Mouse (Mus musculus) lung, embryonic 15.5 days (tissue): ENCODE results near the gene Gna11. TPM values are rescaled to one million over a fixed set of nuclear protein-coding genes. Genes with fewer than 3 reads are reported as not detected.

ENCODE experiments used
- ATAC-seq: fragments of 200-750 bp; cut with Nextera tagmentation; 2 replicates; pipeline ENCODE4 v1.8.0; 2017; ENCODE audit warnings: moderate number of reproducible peaks, borderline replicate concordance; ENCODE audit not compliant: low FRiP score, low TSS enrichment; ENCODE audit errors: extremely low read depth
- H3K27ac ChIP-seq: fragments of 300-500 bp; sonication (generic); 2 replicates; pipeline ENCODE4 v1.5.1; 2015; ENCODE audit warnings: moderate library complexity, mild to moderate bottlenecking, inconsistent platforms
- H3K27me3 ChIP-seq: fragments of 300-500 bp; sonication (generic); 2 replicates; pipeline ENCODE4 v1.6.1; 2015; ENCODE audit warnings: inconsistent platforms
- H3K36me3 ChIP-seq: fragments of 300-500 bp; sonication (generic); 2 replicates; pipeline ENCODE4 v1.6.1; 2015; ENCODE audit warnings: inconsistent platforms
- H3K4me1 ChIP-seq: fragments of 300-500 bp; sonication (generic); 2 replicates; pipeline ENCODE4 v1.6.1; 2015; ENCODE audit warnings: inconsistent platforms
- H3K4me2 ChIP-seq: fragments of 300-500 bp; sonication (generic); 2 replicates; pipeline ENCODE4 v1.6.1; 2015; ENCODE audit warnings: inconsistent platforms, mild to moderate bottlenecking, moderate library complexity
- H3K4me3 ChIP-seq: fragments of 300-500 bp; sonication (generic); 2 replicates; pipeline ENCODE4 v1.5.1; 2015; ENCODE audit warnings: mild to moderate bottlenecking, inconsistent platforms
- H3K9ac ChIP-seq: fragments of 300-500 bp; sonication (generic); 2 replicates; pipeline ENCODE4 v1.6.1; 2015; ENCODE audit warnings: inconsistent platforms
- H3K9me3 ChIP-seq: fragments of 300-500 bp; sonication (generic); 2 replicates; pipeline ENCODE4 v1.6.1; 2016; ENCODE audit warnings: inconsistent platforms
- WGBS: fragments of 180-500 bp; shearing (Covaris S2); methylation state at CpG from one replicate; pipeline ENCODE4 v1.1.7; 2015; 5-methylcytosine and 5-hydroxymethylcytosine counted together
- polyA plus RNA-seq: library from polyadenylated mRNA; unstranded; fragments of >200 nt; fragmentation: Nextera tagmentation; extraction: Ambion mirVana; gene quantifications from 2 replicates; pipeline ENCODE4 v1.2.1, GENCODE M21; 2015

Gene Gna11
- polyA plus RNA-seq, 1 experiment from 2014 or later = 74.2 TPM

DNA sequence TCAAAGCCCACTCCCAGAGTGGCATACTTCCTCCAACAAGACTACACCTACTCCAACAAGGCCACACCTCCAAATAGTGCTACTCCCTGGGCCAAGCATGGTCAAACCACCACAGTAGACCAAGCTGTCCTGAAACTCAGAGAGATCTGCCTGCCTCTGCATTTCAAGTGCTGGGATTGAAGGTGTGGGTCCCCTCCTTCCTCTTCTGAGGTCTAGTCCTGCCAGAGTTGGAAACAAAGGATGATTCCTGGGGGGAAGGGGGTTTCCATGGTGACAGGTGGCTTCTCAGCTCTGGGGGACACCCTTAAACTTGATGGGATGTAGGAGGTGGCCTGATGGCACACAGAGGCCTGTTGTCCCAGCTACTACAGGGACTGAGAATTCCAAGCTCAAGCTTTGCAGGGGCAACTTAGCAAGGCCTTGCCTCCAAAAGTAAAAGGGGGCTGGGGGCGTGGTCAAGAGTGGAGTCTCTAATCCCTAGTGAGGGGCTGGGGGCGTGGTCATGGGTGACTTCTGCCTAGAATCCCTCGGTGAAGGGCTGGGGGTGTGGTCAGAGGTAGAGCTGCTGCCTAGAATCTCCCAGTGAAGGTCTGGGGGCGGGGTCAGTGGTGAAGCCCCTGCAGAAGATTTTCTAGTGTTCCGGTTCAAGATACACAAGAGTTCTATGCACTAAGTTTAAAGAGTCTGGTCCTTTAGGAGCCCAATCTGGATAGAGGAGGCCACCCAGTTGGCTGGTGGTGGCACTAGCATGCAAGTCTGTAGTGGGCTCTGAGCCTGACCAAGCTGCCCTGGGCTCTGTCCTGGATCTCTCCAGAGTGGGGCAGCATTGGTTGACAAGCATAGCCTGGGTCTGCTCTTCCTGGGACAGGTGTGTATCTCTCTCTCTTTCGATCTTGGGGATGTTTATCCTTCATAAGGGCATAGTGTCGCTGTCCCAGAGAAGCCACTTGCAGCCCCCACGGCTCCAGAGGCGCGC lies 29.4 kb upstream of the Gna11 start, which contains the start of gene Tle2:
Gene Tle2 (plus strand): TSS at position 481 of the 976 bp plus-strand sequence.
- 18% methylated on average over 10 of the region's 10 CpGs for WGBS
- H3K27ac ChIP-seq = peak within 1 kb of the TSS; percentile 96
- peak within 1 kb of the TSS; percentile 75 for H3K4me2 ChIP-seq
- ATAC-seq = no peak
- H3K9ac ChIP-seq = peak within 1 kb of the TSS; percentile 69
- peak within 1 kb of the TSS; percentile 60 for H3K4me3 ChIP-seq
- H3K4me1 ChIP-seq = peaks cover 65% of the 10 kb centered on the region
- no peaks in the 10 kb centered on the region for H3K27me3 ChIP-seq
- H3K36me3 ChIP-seq = no peaks in the 10 kb centered on the region
- H3K9me3 ChIP-seq = no peaks in the 10 kb centered on the region

DNA sequence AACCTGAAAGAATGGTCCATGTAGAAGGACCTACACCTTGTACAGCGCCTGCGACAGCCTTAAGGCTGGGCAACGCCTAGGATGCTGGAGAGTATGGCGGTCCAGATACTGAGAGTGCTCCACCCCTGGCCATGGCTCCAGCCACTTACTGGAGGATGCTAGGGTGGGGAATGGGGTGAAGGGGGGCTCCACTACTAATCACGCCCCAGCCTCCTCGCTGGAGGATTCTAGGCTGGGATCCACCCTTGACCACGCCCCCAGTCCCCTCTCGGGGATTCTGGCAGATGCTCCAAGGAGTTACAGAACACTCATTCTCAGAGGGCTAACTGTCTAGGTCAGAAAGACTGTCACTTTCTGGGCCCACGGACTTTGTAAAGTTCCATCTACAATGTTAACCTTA lies 28.0 kb upstream of the Gna11 start:
- Histone ChIP-seq H3K4me1 (peaks cover 78% of the 10 kb centered on the region), H3K27ac (peak overlapping the region; percentile 96), H3K9ac (no peak overlapping the region), H3K4me2 (peak overlapping the region; percentile 92), H3K27me3 (no peaks in the 10 kb centered on the region), H3K9me3 (no peaks in the 10 kb centered on the region), H3K36me3 (no peaks in the 10 kb centered on the region), H3K4me3 (no peak overlapping the region)
- 17% methylated on average over 9 of the region's 9 CpGs for WGBS
- ATAC-seq = no peak

DNA sequence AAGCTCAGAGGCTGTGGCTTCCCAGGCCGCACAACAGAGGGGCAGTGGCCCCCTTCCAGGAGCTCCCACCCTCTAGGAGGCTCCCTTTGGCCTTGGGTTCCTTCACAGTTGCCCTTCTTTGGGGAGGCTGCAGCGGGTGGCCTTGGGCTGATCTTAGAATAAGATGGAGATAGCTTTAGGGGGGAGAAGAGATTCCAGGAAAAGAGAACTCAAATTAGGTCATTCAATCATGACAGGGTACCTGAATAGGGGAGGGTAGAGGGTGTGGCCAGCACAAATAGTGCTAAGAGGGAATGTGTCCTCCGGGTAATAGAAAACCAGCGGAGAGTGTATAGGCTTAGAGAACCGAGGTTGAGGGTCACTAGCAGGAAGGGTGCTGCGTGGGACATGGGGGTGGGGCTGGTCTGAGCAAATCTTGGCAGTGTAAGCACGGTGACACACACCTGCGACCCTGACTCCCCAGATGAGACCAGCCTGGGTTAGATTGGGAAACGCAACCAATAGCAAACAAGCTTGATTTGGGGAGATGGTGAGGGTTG lies 27.2 kb upstream of the Gna11 start:
- peak overlapping the region; percentile 50 for H3K4me3 ChIP-seq
- peak overlapping the region; percentile 92 for H3K4me2 ChIP-seq
- no peaks in the 10 kb centered on the region for H3K9me3 ChIP-seq
- no peak for ATAC-seq
- 12% methylated on average over 9 of the region's 9 CpGs for WGBS
- peak overlapping the region; percentile 96 for H3K27ac ChIP-seq
- H3K4me1 ChIP-seq = peaks cover 84% of the 10 kb centered on the region
- H3K9ac ChIP-seq = peak overlapping the region; percentile 32; the same call in 1 of the 2 replicates
- no peaks in the 10 kb centered on the region for H3K27me3 ChIP-seq
- no peaks in the 10 kb centered on the region for H3K36me3 ChIP-seq

DNA sequence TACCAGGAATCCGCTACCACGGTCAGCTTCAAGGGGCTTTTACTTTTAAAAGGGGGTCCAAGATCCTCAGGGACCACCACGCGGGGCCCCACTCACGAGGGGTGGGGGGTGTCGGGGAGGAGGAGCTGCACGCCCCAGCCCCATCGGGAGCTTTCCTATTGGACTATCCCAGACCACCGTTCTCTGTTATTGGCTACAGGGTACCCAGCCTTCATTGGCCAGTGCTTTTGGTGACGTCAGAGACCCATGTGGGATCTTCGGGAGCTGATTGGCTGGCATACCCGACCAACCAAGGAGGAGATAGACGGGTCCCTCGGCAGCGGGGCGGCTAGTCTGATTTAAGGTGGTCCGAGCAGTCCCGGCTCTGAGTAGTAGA lies 26.5 kb upstream of the Gna11 start:
- Histone ChIP-seq H3K4me1 (peaks cover 79% of the 10 kb centered on the region), H3K9me3 (no peaks in the 10 kb centered on the region), H3K27ac (peak overlapping the region; percentile 96), H3K4me3 (peak overlapping the region; percentile 50), H3K9ac (peak overlapping the region; percentile 33), H3K4me2 (peak overlapping the region; percentile 92), H3K27me3 (no peaks in the 10 kb centered on the region), H3K36me3 (peaks cover 7% of the 10 kb centered on the region; the same call in 1 of the 2 replicates)
- peak; percentile 90 for ATAC-seq
- WGBS = 2% methylated on average over 18 of the region's 18 CpGs

DNA sequence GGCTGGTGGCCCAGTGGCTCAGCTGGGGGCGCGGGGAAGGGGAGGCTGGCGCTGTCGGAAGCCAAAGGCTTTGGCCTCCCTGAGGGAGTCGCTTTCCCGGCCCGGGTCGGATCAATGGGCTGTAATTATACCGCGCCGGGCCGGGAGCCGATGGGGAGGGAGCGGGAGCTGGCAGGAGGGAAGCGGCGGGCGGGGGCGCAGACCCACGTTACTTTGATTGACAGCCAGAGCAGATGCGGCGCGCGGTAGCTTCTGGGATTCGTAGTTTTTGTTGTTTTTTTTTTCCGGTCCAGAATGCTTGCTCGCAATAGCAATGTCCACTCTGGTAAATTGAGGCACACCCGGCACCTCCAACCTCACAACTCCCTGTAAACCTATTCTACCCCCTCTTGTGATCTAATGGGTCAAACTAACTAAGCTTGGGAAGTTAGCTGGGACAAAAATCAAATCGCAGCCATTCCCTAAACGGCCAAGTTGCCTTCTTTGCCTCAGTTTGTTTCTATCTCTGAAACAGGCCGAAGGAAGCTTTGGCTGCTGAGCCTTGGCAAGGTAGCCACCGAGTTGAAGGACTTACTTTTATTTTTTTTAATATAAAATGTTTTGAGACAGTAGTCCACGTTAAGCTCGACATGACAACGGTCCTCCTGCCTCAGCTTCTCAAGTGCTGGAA lies 26.0 kb upstream of the Gna11 start:
- no peaks in the 10 kb centered on the region for H3K9me3 ChIP-seq
- peaks cover 12% of the 10 kb centered on the region for H3K36me3 ChIP-seq
- peak overlapping the region; percentile 33 for H3K9ac ChIP-seq
- peak overlapping the region; percentile 50 for H3K4me3 ChIP-seq
- H3K27ac ChIP-seq = peak overlapping the region; percentile 96
- H3K4me2 ChIP-seq = peak overlapping the region; percentile 92
- peaks cover 74% of the 10 kb centered on the region for H3K4me1 ChIP-seq
- no peaks in the 10 kb centered on the region for H3K27me3 ChIP-seq
- ATAC-seq = peak; percentile 67
- under 1% methylated on average over 34 of the region's 34 CpGs for WGBS

DNA sequence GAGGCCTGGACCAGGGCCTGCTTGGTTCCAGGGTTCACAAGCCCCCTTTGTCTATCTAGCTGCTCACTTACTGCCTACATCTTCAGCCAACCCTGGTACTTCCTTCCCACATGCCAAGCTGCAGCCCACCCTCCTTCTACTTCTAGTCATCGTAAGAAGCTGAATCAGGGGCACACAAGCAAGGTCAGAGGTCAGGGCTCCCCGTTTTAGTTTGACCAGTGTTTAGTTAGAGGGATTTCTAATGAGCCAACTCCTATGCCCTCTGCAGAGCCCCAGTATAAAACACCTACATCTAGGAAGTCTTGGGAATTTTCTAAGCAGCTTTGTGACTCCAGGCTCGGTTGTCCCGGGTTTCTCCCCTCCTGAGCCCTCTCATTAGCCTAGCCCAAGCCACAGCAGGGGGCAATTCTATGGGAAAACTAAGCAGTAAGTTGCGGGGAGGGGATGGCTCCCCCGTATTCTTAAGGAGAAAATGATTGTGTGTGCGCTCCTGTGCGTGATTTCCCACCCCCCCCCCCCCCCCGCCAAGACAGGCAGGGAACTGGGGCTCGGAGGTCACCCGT lies 25.3 kb upstream of the Gna11 start:
- H3K9ac ChIP-seq = peak overlapping the region; percentile 20; the same call in 1 of the 2 replicates
- H3K9me3 ChIP-seq = no peaks in the 10 kb centered on the region
- ATAC-seq = no peak; the same call in 1 of the 2 replicates
- peaks cover 72% of the 10 kb centered on the region for H3K4me1 ChIP-seq
- H3K4me2 ChIP-seq = peak overlapping the region; percentile 92
- H3K36me3 ChIP-seq = peaks cover 18% of the 10 kb centered on the region
- no peaks in the 10 kb centered on the region for H3K27me3 ChIP-seq
- 2% methylated on average over 11 of the region's 11 CpGs for WGBS
- peak overlapping the region; percentile 96 for H3K27ac ChIP-seq
- peak overlapping the region; percentile 50 for H3K4me3 ChIP-seq

DNA sequence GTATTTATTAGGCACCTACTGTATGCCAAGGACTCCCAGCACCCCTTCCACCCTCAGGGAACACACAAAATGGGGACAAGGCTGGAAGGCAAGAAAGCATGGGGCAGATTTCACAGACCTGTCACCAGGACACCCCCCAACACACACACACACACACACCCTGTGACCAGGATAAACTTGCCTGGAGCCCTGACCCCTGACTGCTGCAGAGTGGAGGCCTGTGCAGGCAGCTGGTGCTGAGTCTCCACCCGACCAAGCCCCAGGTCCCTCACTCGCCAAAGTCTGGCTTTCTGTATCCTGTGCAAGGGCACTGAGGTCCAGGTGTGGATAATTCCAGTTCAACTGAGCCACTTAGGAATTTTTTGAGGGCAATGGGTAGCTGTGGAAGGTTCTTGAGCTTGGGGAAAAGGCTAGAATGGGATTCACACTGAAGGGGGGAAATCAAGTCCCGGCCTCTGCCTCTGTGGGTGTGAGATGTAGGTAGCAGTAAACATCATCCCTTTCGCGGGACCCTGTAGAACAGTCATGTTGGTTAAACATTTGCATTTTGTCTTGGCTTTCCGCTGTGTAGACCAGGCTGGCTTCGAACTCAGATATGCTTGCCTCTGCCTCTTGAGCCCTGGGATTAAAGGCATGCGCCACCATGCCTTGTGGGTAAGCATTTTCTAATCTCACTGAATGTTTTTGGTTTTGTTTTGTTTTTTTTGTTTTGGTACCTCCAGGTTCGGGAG lies 24.7 kb upstream of the Gna11 start:
- peaks cover 73% of the 10 kb centered on the region for H3K4me1 ChIP-seq

DNA sequence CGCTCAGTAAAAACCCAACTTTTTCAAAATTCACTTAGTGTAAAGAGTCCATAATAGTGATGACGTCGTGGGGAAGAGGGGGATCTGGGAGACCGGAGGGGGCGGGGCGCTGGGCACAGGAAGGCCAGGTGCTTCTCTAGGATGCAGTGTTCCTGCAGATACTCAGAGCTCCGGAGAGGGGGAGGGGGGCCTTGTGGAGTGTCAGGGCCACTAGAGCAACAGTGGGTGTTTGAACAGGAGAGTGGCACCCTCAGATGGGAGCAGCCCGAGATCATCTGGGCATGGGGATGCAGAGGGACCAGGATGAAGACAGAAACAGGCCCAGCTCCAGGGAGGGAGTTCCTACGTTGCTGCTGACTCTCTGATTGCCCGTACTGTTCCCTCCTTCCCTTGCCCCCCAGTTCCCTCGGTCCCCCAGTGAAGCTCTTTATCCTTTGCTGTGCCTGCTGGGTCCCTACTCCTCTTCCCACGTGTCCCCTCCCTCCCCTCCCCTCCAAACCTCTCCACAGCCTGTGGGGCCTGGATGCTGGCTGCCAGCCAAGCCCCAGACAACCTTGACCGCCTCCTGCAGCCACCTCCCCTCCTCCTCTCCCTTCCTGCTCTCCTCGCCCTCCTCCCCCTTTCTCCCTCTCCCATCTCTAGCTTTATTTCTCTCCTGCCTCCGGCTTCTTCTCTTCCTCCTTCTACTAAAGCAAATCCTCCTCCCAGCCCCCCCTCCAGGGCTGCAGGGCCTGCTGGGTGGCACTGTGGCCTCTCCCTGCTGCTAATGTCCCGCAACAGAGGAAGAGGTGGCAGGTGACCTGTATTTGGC lies 23.6 kb upstream of the Gna11 start:
- peaks cover 73% of the 10 kb centered on the region for H3K4me1 ChIP-seq
- peak overlapping the region; percentile 96 for H3K27ac ChIP-seq
- 3% methylated on average over 16 of the region's 16 CpGs for WGBS
- no peaks in the 10 kb centered on the region for H3K27me3 ChIP-seq
- H3K9ac ChIP-seq = no peak overlapping the region
- peak overlapping the region; percentile 38 for H3K4me2 ChIP-seq
- peak; percentile 4 for ATAC-seq
- H3K4me3 ChIP-seq = no peak overlapping the region
- no peaks in the 10 kb centered on the region for H3K9me3 ChIP-seq
- H3K36me3 ChIP-seq = peaks cover 26% of the 10 kb centered on the region

More for the DNA sequence above, 24.7 kb upstream of the Gna11 start:
- Histone ChIP-seq H3K4me3 (no peak overlapping the region), H3K9ac (no peak overlapping the region), H3K27me3 (no peaks in the 10 kb centered on the region), H3K4me2 (peak overlapping the region; percentile 92; the same call in 1 of the 2 replicates), H3K9me3 (no peaks in the 10 kb centered on the region), H3K36me3 (peaks cover 25% of the 10 kb centered on the region), H3K27ac (peak overlapping the region; percentile 96)
- 51% methylated on average over 9 of the region's 9 CpGs for WGBS
- no peak for ATAC-seq

DNA sequence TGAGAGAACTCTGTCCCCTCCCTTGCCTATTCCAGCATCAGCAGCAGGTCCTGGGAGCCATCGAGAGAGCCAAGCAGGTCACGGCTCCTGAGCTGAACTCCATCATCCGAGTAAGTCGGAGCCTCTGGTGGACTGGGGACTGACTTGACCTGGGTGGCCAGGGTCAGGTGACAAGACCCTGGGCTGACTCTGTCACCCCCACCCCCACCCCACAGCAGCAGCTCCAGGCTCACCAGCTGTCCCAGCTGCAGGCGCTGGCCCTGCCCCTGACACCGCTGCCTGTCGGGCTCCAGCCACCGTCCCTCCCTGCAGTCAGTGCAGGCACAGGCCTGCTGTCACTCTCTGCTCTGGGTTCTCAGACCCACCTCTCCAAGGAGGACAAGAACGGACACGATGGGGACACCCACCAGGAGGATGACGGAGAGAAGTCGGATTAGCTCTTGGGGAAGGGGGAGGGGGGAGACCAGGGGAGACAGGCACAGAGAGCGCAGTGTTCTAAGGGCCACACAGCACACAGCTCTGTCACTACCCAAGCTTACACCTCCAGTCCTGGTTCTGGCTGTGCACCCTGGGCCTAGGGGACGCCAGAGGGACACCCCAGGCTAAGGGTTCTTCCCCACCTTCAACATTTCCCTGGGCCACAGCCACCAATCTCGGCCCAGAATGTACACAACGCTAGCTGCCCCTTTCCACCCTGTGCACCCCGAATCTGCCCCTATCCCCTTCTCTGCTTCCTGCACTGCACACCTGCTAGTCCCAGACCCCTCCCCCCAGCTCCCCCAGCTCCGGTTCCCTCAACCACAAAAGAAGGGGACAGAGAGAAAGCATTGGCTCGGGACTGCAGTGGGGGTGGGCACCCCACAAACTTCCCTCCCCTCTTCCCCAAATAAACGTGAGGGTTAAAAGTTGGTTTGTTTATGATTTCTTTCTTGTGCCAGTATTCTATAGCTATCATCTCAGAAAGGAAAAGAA lies 20.6 kb upstream of the Gna11 start:
- Histone ChIP-seq H3K4me3 (no peak overlapping the region), H3K27me3 (no peaks in the 10 kb centered on the region), H3K36me3 (peaks cover 34% of the 10 kb centered on the region), H3K9me3 (no peaks in the 10 kb centered on the region), H3K4me1 (peaks cover 80% of the 10 kb centered on the region), H3K27ac (no peak overlapping the region), H3K9ac (no peak overlapping the region), H3K4me2 (no peak overlapping the region)
- ATAC-seq = no peak
- WGBS = 48% methylated on average over 20 of the region's 20 CpGs
